In genomic region chr12:25252776-25253510, GRCm38 (mm10) we compare ENCODE assay signal across 11 mouse cellular contexts.
DNase-seq lines count a peak whose midpoint lies in the region; ATAC-seq lines count a peak whose summit lies in the region.
"Had no signal": no experiment of that assay in that cellular context is flagged by ENCODE, and none has a peak within 500 bp of the region (broad histone marks: within the 10 kb centered on the region; RNA-seq: fewer than 3 reads in every experiment).

No protein-coding gene starts in this region.

- ATAC-seq in erythroblast, adult 5-6 weeks (replicated peaks; ENCODE audit: low FRiP score, poor library complexity, severe bottlenecking), result no peak
- ATAC-seq: forebrain, embryonic 16.5 days had no signal

- DNase-seq in layer of hippocampus, adult 11-12 months (ENCODE audit: low spot score), result peak; percentile 25
- DNase-seq in layer of hippocampus, adult 9-10 months (ENCODE audit: low spot score), result no peak
- peak; percentile 59 to 65 for DNase-seq in right cerebral cortex, postnatal 10 days (ENCODE audit: low spot score in 2 of 2)
- DNase-seq in right cerebral cortex, postnatal 25 days, result no peak
- DNase-seq in kidney, postnatal 14 days, result peak; percentile 78
- no peak for DNase-seq in urinary bladder, postnatal 36 days (ENCODE audit: low spot score in 2 of 2)
- DNase-seq: cerebellum, adult 11-12 months; lung, embryonic 14.5 days; thymus, adult 2 months had no signal

Comparison
In these comparisons a context has a peak if more than half of its experiments do, and no peak if none do; other contexts are left out.
1. DNase-seq: peak in layer of hippocampus, adult 11-12 months (single experiment), right cerebral cortex, postnatal 10 days (2 of 2) and kidney, postnatal 14 days (single experiment); none in layer of hippocampus, adult 9-10 months (single experiment), right cerebral cortex, postnatal 25 days (single experiment) and urinary bladder, postnatal 36 days (0 of 2).